Mouse (Mus musculus) limb, embryonic 14.5 days (tissue): ENCODE data around the gene Ppt1. TPM values are rescaled to one million over a fixed set of nuclear protein-coding genes. Genes with fewer than 3 reads are reported as not detected.
A peak's percentile ranks its signal among the peaks of the same experiment; 100 is the strongest.

Experiments used
- ATAC-seq: fragments of 200-750 bp; cut with Nextera tagmentation; 2 replicates; pipeline ENCODE4 v1.8.0; 2017; ENCODE audit warnings: low read depth, moderate number of reproducible peaks, moderate TSS enrichment; ENCODE audit not compliant: low FRiP score
- DNase-seq: peaks from one replicate; pipeline ENCODE4 v3.0.0-alpha.2; 2015; ENCODE audit warnings: low spot score
- H3K27ac ChIP-seq: fragments of 300-500 bp; sonication (generic); replicated peaks from 2 replicates; pipeline ENCODE4 v1.5.1; 2014; ENCODE audit warnings: low read depth, mild to moderate bottlenecking, low read length, moderate library complexity, mixed read lengths
- H3K27me3 ChIP-seq: fragments of 300-500 bp; sonication (generic); 2 replicates; pipeline ENCODE4 v1.6.1; 2014; ENCODE audit warnings: low read length, mixed read lengths; ENCODE audit not compliant: control insufficient read depth, insufficient read depth
- H3K36me3 ChIP-seq: fragments of 300-500 bp; sonication (generic); 2 replicates; pipeline ENCODE4 v1.6.1; 2014; ENCODE audit warnings: mild to moderate bottlenecking, low read length, moderate library complexity, mixed read lengths; ENCODE audit not compliant: control insufficient read depth, insufficient read depth
- H3K4me1 ChIP-seq: fragments of 300-500 bp; sonication (generic); 2 replicates; pipeline ENCODE4 v1.6.1; 2014; ENCODE audit warnings: antibody characterized with exemption, low read length, mixed read lengths; ENCODE audit not compliant: control insufficient read depth, insufficient read depth
- H3K4me2 ChIP-seq: fragments of 300-500 bp; sonication (generic); replicated peaks from 2 replicates; pipeline ENCODE4 v1.6.1; 2014; ENCODE audit warnings: low read depth, mild to moderate bottlenecking, low read length, moderate library complexity; ENCODE audit not compliant: severe bottlenecking
- H3K4me3 ChIP-seq: fragments of 300-500 bp; sonication (generic); replicated peaks from 2 replicates; pipeline ENCODE4 v1.5.1; 2014; ENCODE audit warnings: low read length
- H3K9ac ChIP-seq: fragments of 300-500 bp; sonication (generic); 2 replicates; pipeline ENCODE4 v1.6.1; 2014; ENCODE audit warnings: mild to moderate bottlenecking, low read depth, low read length, moderate library complexity; ENCODE audit not compliant: severe bottlenecking
- H3K9me3 ChIP-seq: fragments of 300-500 bp; sonication (generic); 2 replicates; pipeline ENCODE4 v1.6.1; 2016; ENCODE audit warnings: low read length; ENCODE audit not compliant: control insufficient read depth
- POLR2A ChIP-seq: fragments of 200-500 bp; IDR thresholded peaks from 2 replicates; pipeline ENCODE4 v1.8.0; 2012; ENCODE audit warnings: inconsistent platforms, mild to moderate bottlenecking, moderate library complexity, borderline replicate concordance; ENCODE audit not compliant: insufficient read depth, insufficient read length; ENCODE audit errors: extremely low read depth
- WGBS: fragments of 180-500 bp; shearing (Covaris S2); extraction: QIAGEN DNeasy Blood & Tissue Kit; methylation state at CpG from one replicate; pipeline ENCODE4 v1.1.7; 2014; 5-methylcytosine and 5-hydroxymethylcytosine counted together
- polyA plus RNA-seq, 2 experiments: library from polyadenylated mRNA; depleted of rRNA in 1 of 2; stranded (reverse) in 1 of 2; unstranded in 1 of 2; fragments of >200 nt; fragmentation: Nextera tagmentation in 1 of 2; extraction: Ambion mirVana in 1 of 2; gene quantifications; 2 replicates each; pipeline versions ENCODE4 v1.2.1 to v1.2.3; 2012 to 2014

Gene Ppt1
- polyA plus RNA-seq, 2 experiments: 68.8 to 76.0 TPM

- DNase-seq (peak; percentile 99), ATAC-seq (peak; percentile 96)
- H3K36me3 ChIP-seq: no peaks in the 10 kb centered on the region
- TF ChIP-seq POLR2A: peak; percentile 95; the same call in 1 of the 2 replicates
- H3K9ac ChIP-seq: peak within 1 kb of the TSS; percentile 75
- under 1% methylated on average over 49 of the region's 49 CpGs for WGBS
- H3K4me1 ChIP-seq: peaks cover 18% of the 10 kb centered on the region
- H3K4me3 ChIP-seq: peak within 1 kb of the TSS; percentile 79
- H3K9me3 ChIP-seq: no peaks in the 10 kb centered on the region
- peak within 1 kb of the TSS; percentile 89 for H3K4me2 ChIP-seq
- H3K27ac ChIP-seq: peak within 1 kb of the TSS; percentile 98
- H3K27me3 ChIP-seq: no peaks in the 10 kb centered on the region
Measured at GRCm38 (mm10) chr4:122885768-122886578, 49.9 kb downstream of the Ppt1 start, which contains the start of gene Cap1. Cap1 (minus strand) TSS chr4:122886056.

GRCm38 (mm10) chr4:122886579-122887254 lies 50.7 kb downstream of the Ppt1 start:
- Histone ChIP-seq H3K4me3 (peak overlapping the region; percentile 79), H3K9ac (peak overlapping the region; percentile 75), H3K9me3 (no peaks in the 10 kb centered on the region), H3K36me3 (no peaks in the 10 kb centered on the region), H3K27me3 (no peaks in the 10 kb centered on the region), H3K4me1 (peaks cover 20% of the 10 kb centered on the region), H3K4me2 (peak overlapping the region; percentile 89), H3K27ac (peak overlapping the region; percentile 98)
- ATAC-seq: no peak
- WGBS: 4% methylated on average over 19 of the region's 19 CpGs
- 0 out of 2 replicates have a peak, but pooled peaks have one; percentile 16 for TF ChIP-seq POLR2A
- no peak for DNase-seq

DNA sequence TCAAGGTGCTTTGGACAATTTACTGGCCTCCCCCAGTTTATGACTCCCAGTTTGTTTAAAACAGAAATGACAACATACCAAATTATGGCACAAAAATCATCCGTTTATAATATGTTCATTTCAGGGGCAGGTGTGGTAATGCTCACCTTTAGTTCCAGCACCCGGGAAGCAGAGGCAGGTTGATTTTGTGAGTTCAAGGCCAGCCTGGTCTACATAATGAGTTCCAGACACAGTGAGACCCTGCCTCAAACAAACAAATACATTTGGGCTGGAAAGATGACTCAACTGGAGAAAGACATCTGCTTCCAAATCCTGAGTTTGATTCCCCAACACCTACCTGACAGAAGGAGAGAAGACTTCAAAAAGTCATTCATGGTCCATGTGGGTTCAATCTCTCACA lies 51.3 kb downstream of the Ppt1 start:
- Histone ChIP-seq H3K27ac (peak overlapping the region; percentile 98; the same call in 1 of the 2 replicates), H3K4me2 (peak overlapping the region; percentile 89), H3K36me3 (no peaks in the 10 kb centered on the region), H3K9me3 (no peaks in the 10 kb centered on the region), H3K4me1 (peaks cover 21% of the 10 kb centered on the region), H3K4me3 (peak overlapping the region; percentile 79; the same call in 1 of the 2 replicates), H3K9ac (no peak overlapping the region), H3K27me3 (no peaks in the 10 kb centered on the region)
- no peak for TF ChIP-seq POLR2A
- DNase-seq (no peak), ATAC-seq (no peak)
- 53% methylated on average over 2 of the region's 2 CpGs for WGBS

DNA sequence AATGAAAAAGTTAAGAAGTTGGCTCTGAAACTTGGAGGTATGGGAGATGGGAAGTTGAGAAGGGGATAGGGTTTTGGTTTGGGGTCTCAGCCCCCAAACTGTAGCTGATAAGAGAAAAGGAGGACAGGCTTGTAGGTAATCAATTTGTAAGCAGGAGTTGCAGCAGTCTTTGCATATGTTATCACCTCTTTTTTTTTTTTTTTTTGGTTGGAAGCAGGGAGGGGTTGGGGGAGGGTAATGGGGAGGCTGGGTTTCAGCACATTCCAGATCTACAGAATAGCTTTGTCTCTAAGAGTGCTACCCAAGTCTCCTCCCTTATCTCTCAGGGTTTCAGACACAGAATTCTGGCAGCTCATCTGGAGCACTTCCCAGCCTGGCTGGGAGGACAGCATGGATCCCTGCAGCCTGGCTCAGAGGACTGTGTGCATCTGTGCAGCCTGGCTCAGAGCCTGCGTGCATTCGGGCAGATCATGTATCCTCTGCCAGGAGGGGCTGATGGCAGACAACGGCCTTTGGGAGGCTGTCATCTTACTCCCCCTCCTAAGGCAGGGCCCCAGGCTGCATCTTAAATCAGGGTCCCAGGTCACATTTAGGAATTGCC lies 54.9 kb downstream of the Ppt1 start:
- Histone ChIP-seq H3K4me1 (peaks cover 7% of the 10 kb centered on the region), H3K4me3 (no peak overlapping the region), H3K27ac (no peak overlapping the region), H3K9ac (peak overlapping the region; percentile 21; the same call in 1 of the 2 replicates), H3K27me3 (no peaks in the 10 kb centered on the region), H3K4me2 (no peak overlapping the region), H3K36me3 (no peaks in the 10 kb centered on the region), H3K9me3 (no peaks in the 10 kb centered on the region)
- TF ChIP-seq POLR2A: no peak
- ATAC-seq (no peak), DNase-seq (peak; percentile 44)
- 27% methylated on average over 3 of the region's 3 CpGs for WGBS

- DNase-seq: no peak
- H3K4me1 ChIP-seq: peaks cover 7% of the 10 kb centered on the region
- no peak overlapping the region for H3K9ac ChIP-seq
- no peak overlapping the region for H3K4me3 ChIP-seq
- H3K27me3 ChIP-seq: no peaks in the 10 kb centered on the region
- no peak overlapping the region for H3K4me2 ChIP-seq
- no peak for ATAC-seq
- TF ChIP-seq POLR2A: no peak
- 58% methylated on average over 1 of the region's 1 CpGs for WGBS
- no peaks in the 10 kb centered on the region for H3K36me3 ChIP-seq
- H3K9me3 ChIP-seq: no peaks in the 10 kb centered on the region
- no peak overlapping the region for H3K27ac ChIP-seq
Measured at GRCm38 (mm10) chr4:122891597-122891996, 55.6 kb downstream of the Ppt1 start.
